Mouse (Mus musculus): ENCODE results near the gene Clec2i.

Gene Clec2i

GRCm38 (mm10) chr6:128849902-128850301 is 37.5 kb upstream of the Clec2i start:
- no peak for TF ChIP-seq GATA4 (IDR thresholded peaks at IDR 0.05; ENCODE audit: insufficient replicate concordance, low read length)

GRCm38 (mm10) chr6:128850671-128851070 is 36.7 kb upstream of the Clec2i start:
- TF ChIP-seq GATA4 (IDR thresholded peaks at IDR 0.05; ENCODE audit: insufficient replicate concordance, low read length) = no peak

GRCm38 (mm10) chr6:128851151-128851550 is 36.2 kb upstream of the Clec2i start:
- no peak for TF ChIP-seq GATA4 (IDR thresholded peaks at IDR 0.05; ENCODE audit: insufficient replicate concordance, low read length)

- TF ChIP-seq GATA4 (IDR thresholded peaks at IDR 0.05; ENCODE audit: insufficient replicate concordance, low read length) = no peak
Observed at GRCm38 (mm10) chr6:128852766-128853165, 34.6 kb upstream of the Clec2i start.

GRCm38 (mm10) chr6:128854024-128854820 is 33.2 kb upstream of the Clec2i start:
- no peak for TF ChIP-seq GATA4 (IDR thresholded peaks at IDR 0.05; ENCODE audit: insufficient replicate concordance, low read length)

GRCm38 (mm10) chr6:128854895-128855294 is 32.5 kb upstream of the Clec2i start:
- TF ChIP-seq GATA4 (IDR thresholded peaks at IDR 0.05; ENCODE audit: insufficient replicate concordance, low read length) = no peak

- no peak for TF ChIP-seq GATA4 (IDR thresholded peaks at IDR 0.05; ENCODE audit: insufficient replicate concordance, low read length)
Observed at GRCm38 (mm10) chr6:128855477-128855876, 31.9 kb upstream of the Clec2i start.

- TF ChIP-seq GATA4 (IDR thresholded peaks at IDR 0.05; ENCODE audit: insufficient replicate concordance, low read length) = peak; percentile 40; the same call in 1 of the 2 replicates
Observed at GRCm38 (mm10) chr6:128856250-128856649, 31.1 kb upstream of the Clec2i start.

GRCm38 (mm10) chr6:128857976-128858375 is 29.4 kb upstream of the Clec2i start:
- TF ChIP-seq GATA4 (IDR thresholded peaks at IDR 0.05; ENCODE audit: insufficient replicate concordance, low read length) = no peak

GRCm38 (mm10) chr6:128868861-128869260 is 18.5 kb upstream of the Clec2i start:
- TF ChIP-seq GATA4 (IDR thresholded peaks at IDR 0.05; ENCODE audit: insufficient replicate concordance, low read length) = no peak

GRCm38 (mm10) chr6:128871910-128872610 is 15.3 kb upstream of the Clec2i start:
- no peak for TF ChIP-seq GATA4 (IDR thresholded peaks at IDR 0.05; ENCODE audit: insufficient replicate concordance, low read length)

GRCm38 (mm10) chr6:128888834-128889233 is 1.4 kb downstream of the Clec2i start:
- TF ChIP-seq GATA4 (IDR thresholded peaks at IDR 0.05; ENCODE audit: insufficient replicate concordance, low read length) = no peak

GRCm38 (mm10) chr6:128890948-128891355 is 3.6 kb downstream of the Clec2i start, which contains the start of gene BC035044:
TSS of gene BC035044 (minus strand) at chr6:128891126.
- TF ChIP-seq GATA4 (IDR thresholded peaks at IDR 0.05; ENCODE audit: insufficient replicate concordance, low read length) = no peak

GRCm38 (mm10) chr6:128895404-128896001 is 8.1 kb downstream of the Clec2i start:
- TF ChIP-seq GATA4 (IDR thresholded peaks at IDR 0.05; ENCODE audit: insufficient replicate concordance, low read length) = no peak

- TF ChIP-seq GATA4 (IDR thresholded peaks at IDR 0.05; ENCODE audit: insufficient replicate concordance, low read length) = no peak
Observed at GRCm38 (mm10) chr6:128900044-128900443, 12.7 kb downstream of the Clec2i start.

All from liver, adult (tissue).